Mouse (Mus musculus): Measurements from ENCODE around the gene Pla2g15. TPM values are rescaled to one million over a fixed set of nuclear protein-coding genes. Genes with fewer than 3 reads are reported as not detected.

The Pla2g15 gene
- polyA plus RNA-seq, 1 experiment from 2014 or later, result 12.9 TPM

DNA sequence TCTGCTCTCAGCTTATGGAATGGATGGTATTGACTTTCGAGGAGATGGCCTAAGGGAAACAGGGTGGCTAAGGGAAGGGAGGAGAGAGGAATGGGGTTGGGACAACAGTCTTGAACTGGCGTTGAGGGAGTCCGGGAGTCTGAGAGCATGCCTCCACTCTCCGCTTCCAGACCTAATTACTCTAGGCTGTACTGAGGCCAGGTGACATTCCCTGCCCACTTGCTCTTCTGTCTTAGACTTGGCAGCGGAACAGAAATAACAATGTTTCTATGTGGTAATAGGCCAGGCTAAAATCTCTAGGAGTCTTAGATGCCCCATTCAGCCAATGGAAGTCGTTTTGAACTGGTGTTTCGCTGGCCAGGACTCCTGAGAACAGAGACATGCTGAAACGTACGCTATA lies 842 bp downstream of the Pla2g15 start:
- H3K9me3 ChIP-seq (replicated peaks), result no peaks in the 10 kb centered on the region
- peaks cover 8% of the 10 kb centered on the region for H3K4me1 ChIP-seq
- ATAC-seq, result no peak
- H3K4me2 ChIP-seq, result peak overlapping the region; percentile 78
- 82% methylated on average over 9 of the region's 9 CpGs for WGBS
- H3K9ac ChIP-seq, result peak overlapping the region; percentile 79
- no peaks in the 10 kb centered on the region for H3K27me3 ChIP-seq
- peak overlapping the region; percentile 83 for H3K4me3 ChIP-seq
- H3K36me3 ChIP-seq (ENCODE audit: poor library complexity, severe bottlenecking), result peaks cover 14% of the 10 kb centered on the region; the same call in 1 of the 2 replicates
- H3K27ac ChIP-seq, result no peak overlapping the region

DNA sequence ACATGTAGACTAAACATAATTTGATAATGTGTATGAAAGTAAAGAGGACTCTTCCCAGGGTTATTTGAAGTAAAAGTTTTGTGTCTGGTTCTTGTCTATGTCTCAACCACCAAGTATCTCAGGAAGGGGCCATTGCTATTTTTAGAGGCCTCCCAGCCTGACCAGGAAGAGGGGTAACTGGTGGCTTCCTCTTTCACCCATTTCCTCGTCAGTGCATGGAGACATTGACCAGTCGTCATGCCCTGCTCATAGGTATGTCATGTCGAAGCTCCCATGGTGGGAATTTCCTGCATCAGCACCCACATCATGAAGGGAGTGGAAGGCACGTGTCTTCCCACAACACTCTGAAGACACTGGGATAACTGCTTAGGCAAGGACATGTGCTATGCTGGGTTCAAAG lies 2.7 kb downstream of the Pla2g15 start:
- WGBS, result 85% methylated on average over 4 of the region's 4 CpGs
- no peak for ATAC-seq
- H3K4me1 ChIP-seq, result peaks cover 8% of the 10 kb centered on the region

DNA sequence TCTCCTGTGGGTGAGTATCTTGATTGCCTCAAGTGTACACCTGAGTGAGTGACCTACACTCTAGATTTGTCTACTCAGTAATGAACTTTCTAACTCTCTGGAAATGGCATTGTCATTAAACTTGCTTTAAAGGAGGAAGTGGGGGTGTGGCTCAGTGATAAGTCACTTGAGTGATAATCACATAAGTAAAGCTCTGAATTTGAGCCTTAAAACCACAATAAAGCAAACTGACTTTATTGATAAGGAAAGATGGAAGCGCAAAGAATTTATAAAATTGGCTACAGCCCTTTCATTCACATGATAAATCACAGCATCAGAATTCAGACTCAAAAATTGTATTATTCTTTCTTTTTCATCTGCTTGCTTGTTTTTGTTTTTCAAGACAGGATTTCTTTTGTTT lies 7.2 kb downstream of the Pla2g15 start:
- no peak overlapping the region for H3K27ac ChIP-seq
- H3K4me3 ChIP-seq, result no peak overlapping the region
- no peak overlapping the region for H3K4me2 ChIP-seq
- WGBS, result 98% methylated on average over 1 of the region's 1 CpGs
- peaks cover 60% of the 10 kb centered on the region for H3K36me3 ChIP-seq (ENCODE audit: poor library complexity, severe bottlenecking)
- no peaks in the 10 kb centered on the region for H3K27me3 ChIP-seq
- no peak for ATAC-seq
- H3K9ac ChIP-seq, result no peak overlapping the region
- H3K4me1 ChIP-seq, result no peaks in the 10 kb centered on the region
- no peaks in the 10 kb centered on the region for H3K9me3 ChIP-seq (replicated peaks)

More for the DNA sequence above, 2.7 kb downstream of the Pla2g15 start:
- Histone ChIP-seq H3K27me3 (no peaks in the 10 kb centered on the region), H3K4me2 (no peak overlapping the region), H3K36me3 (ENCODE audit: poor library complexity, severe bottlenecking) (peaks cover 23% of the 10 kb centered on the region), H3K4me3 (no peak overlapping the region), H3K9me3 (replicated peaks) (no peaks in the 10 kb centered on the region), H3K9ac (no peak overlapping the region), H3K27ac (no peak overlapping the region)

DNA sequence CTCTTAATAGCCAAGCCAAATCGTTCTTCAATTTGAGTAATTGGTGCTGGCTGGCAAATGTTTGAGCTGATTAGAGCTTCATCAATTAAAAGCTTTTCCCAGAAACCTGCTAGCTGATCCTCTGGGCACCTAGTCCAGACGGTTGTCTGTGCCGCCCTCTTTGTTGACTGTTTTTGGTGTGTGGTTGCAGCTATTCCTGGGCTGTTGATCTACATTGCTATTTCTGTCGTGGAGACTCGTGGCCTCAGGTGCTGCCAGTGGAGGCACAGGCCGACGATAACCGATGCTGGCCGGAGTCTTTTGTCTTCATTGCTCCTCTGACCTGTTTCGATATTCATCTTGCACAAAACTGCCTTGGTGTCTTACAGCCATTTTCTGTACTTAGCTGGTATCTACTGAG lies 8.2 kb downstream of the Pla2g15 start:
- Histone ChIP-seq H3K4me1 (no peaks in the 10 kb centered on the region), H3K36me3 (ENCODE audit: poor library complexity, severe bottlenecking) (peaks cover 69% of the 10 kb centered on the region), H3K9ac (no peak overlapping the region), H3K27me3 (no peaks in the 10 kb centered on the region), H3K27ac (no peak overlapping the region), H3K4me3 (no peak overlapping the region), H3K4me2 (no peak overlapping the region), H3K9me3 (replicated peaks) (no peaks in the 10 kb centered on the region)
- ATAC-seq, result no peak
- WGBS, result 91% methylated on average over 10 of the region's 10 CpGs

DNA sequence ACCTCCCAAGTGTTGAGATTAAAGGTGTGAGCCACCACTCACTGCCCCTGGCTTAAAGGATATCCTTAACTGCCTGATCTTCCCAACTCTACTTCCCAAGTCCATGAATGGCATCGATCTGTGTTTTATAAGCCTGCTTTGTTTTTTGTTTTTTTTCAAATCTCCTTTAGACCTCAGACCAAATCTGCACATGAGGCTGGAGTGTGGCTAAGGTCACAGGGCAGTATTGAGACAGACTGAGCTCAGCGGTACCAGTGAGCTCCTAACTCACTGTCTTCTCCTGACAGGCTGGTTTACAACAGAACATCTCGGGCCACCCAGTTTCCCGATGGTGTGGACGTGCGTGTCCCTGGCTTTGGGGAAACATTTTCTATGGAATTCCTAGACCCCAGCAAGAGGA lies 9.7 kb downstream of the Pla2g15 start:
- Histone ChIP-seq H3K4me3 (no peak overlapping the region), H3K9ac (no peak overlapping the region), H3K9me3 (replicated peaks) (no peaks in the 10 kb centered on the region), H3K4me2 (no peak overlapping the region), H3K27ac (no peak overlapping the region), H3K27me3 (no peaks in the 10 kb centered on the region), H3K4me1 (no peaks in the 10 kb centered on the region), H3K36me3 (ENCODE audit: poor library complexity, severe bottlenecking) (peaks cover 76% of the 10 kb centered on the region)
- 96% methylated on average over 6 of the region's 6 CpGs for WGBS
- no peak for ATAC-seq

DNA sequence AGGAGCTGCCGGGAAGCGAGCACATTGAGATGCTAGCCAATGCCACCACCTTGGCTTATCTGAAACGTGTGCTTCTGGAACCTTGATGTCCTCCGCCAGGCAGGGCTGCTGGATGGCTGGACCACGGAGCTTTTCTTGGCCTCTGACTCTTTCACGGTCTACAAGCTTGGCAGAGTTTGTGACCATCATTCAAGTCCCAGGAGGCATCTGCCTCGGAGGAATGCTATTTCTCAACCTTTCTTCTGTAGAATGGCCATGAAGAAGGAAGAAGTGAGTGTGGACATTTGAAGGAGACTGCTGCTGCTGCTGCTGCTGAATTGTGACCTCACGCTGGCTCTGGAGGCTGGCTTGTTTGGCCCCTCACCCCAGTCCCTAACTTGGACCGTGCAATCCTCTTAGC lies 13.1 kb downstream of the Pla2g15 start:
- WGBS, result 94% methylated on average over 9 of the region's 9 CpGs
- Histone ChIP-seq H3K27me3 (no peaks in the 10 kb centered on the region), H3K4me3 (no peak overlapping the region), H3K9ac (no peak overlapping the region), H3K4me1 (peaks cover 7% of the 10 kb centered on the region; the same call in 1 of the 2 replicates), H3K27ac (no peak overlapping the region), H3K4me2 (no peak overlapping the region), H3K9me3 (replicated peaks) (no peaks in the 10 kb centered on the region), H3K36me3 (ENCODE audit: poor library complexity, severe bottlenecking) (peaks cover 56% of the 10 kb centered on the region)
- no peak for ATAC-seq

DNA sequence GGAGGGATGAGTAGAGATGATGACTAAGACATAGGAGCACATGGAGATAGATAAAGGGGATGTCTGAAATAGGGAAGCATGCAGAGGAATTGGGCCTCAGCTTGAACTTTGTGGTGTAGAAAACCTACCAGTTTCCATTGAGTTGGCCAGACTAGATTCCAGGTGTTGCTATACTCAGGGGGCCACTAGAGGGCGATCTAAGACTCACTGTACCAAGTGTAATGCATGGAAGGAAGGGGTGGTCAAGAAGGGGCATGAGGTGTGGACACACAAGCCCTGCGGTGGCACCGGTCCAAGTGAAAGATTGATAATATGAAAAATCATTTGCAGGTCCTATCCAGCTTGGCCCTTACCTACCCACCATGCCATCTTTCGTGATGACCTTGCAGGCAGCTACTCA lies 15.3 kb downstream of the Pla2g15 start:
- no peaks in the 10 kb centered on the region for H3K27me3 ChIP-seq
- no peak overlapping the region for H3K4me3 ChIP-seq
- WGBS, result 44% methylated on average over 4 of the region's 4 CpGs
- H3K4me2 ChIP-seq, result no peak overlapping the region
- peaks cover 42% of the 10 kb centered on the region for H3K36me3 ChIP-seq (ENCODE audit: poor library complexity, severe bottlenecking)
- peaks cover 17% of the 10 kb centered on the region for H3K4me1 ChIP-seq
- no peaks in the 10 kb centered on the region for H3K9me3 ChIP-seq (replicated peaks)
- no peak for ATAC-seq
- H3K9ac ChIP-seq, result no peak overlapping the region
- no peak overlapping the region for H3K27ac ChIP-seq

DNA sequence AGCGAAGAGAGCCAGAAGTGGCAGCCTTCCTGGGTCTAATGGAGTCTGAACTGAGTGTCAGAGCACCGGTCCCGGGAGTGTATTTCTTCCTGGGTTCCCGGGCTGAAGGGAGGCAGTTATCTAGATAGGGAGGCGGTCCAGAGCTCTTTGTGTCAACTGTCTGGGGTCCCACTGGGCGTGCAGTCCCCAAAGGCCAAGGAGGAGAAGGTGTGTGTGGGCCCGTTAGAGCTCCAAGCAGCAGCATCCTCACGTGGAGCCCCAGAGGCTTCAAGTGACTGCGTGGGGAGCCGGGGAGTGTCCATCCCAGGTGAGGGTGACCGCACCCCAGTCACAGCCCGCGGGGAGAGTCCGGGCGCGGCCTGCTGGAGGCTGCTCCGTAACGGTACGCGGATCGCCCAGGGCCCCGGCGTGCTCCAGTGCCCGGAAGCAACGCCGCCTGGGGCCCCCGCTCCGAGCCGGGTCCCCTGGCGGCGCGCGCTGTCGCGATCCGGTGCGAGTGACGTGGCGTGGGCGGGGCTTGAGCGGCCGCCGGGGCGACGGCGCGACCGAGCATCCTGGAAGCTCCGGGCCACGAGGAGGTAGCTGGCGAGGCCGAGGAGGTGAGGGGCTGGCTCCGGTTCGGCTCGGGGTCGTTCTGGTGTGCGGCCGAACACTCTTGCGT lies 18.3 kb downstream of the Pla2g15 start, which contains the start of gene Slc7a6:
Gene Slc7a6, plus strand, starts transcription at position 502 of the 661 bp plus-strand sequence.
- peak within 1 kb of the TSS; percentile 92 for H3K9ac ChIP-seq
- H3K36me3 ChIP-seq (ENCODE audit: poor library complexity, severe bottlenecking), result peaks cover 12% of the 10 kb centered on the region
- no peaks in the 10 kb centered on the region for H3K27me3 ChIP-seq
- under 1% methylated on average over 59 of the region's 59 CpGs for WGBS
- peak; percentile 93 for ATAC-seq
- peak within 1 kb of the TSS; percentile 81 for H3K4me3 ChIP-seq
- no peaks in the 10 kb centered on the region for H3K9me3 ChIP-seq (replicated peaks)
- H3K27ac ChIP-seq, result peak within 1 kb of the TSS; percentile 91
- peaks cover 17% of the 10 kb centered on the region for H3K4me1 ChIP-seq
- H3K4me2 ChIP-seq, result peak within 1 kb of the TSS; percentile 78

DNA sequence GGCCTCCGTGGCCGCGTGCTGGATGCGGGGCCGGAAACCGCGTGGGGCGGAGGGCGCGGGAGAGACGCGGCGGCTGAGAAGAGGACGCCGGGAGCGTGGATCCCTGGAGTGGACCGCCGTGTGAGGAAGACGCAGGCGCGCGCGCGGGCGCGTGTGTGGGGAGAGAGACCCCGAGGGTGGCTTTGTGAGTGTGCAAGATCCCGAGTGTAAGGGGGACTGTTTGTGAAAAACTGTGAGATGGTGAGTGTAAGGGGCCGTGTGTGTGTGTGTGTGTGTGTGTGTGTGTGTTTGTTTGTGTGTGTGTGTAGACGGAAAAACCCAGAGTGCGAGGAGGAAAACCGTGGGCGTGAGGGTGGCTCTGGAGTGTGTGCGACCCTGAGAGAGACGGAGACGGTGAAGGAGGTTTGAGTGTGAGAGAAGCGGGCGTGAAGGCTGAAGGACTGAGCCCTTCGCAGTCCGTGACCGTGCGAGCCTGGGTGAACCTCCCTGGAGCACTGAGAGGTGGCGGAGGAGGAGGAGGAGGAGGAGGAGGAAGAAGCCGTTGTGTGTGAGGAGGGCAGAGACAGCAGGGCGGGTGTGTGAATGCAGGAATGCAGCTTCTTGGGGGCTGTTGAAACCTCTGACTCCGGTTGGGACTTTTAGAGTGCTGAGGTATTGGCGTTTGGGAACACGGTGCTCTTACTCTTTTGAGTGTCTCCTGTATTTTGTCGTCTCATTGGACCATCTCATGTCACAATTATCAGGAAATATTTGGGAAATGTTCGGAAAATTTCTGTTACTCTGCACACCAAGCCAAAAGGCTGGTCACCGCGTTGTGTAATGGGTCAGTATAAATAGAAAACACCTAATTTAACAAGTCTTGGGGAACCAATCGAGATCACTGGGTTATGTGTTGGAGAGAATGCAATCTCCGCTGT lies 19.1 kb downstream of the Pla2g15 start:
- 1% methylated on average over 54 of the region's 54 CpGs for WGBS
- ATAC-seq, result peak; percentile 80
- Histone ChIP-seq H3K9me3 (replicated peaks) (no peaks in the 10 kb centered on the region), H3K27ac (peak overlapping the region; percentile 91), H3K36me3 (ENCODE audit: poor library complexity, severe bottlenecking) (peaks cover 4% of the 10 kb centered on the region; the same call in 1 of the 2 replicates), H3K4me1 (peaks cover 17% of the 10 kb centered on the region), H3K4me3 (peak overlapping the region; percentile 81), H3K9ac (peak overlapping the region; percentile 92), H3K27me3 (no peaks in the 10 kb centered on the region), H3K4me2 (peak overlapping the region; percentile 78)

DNA sequence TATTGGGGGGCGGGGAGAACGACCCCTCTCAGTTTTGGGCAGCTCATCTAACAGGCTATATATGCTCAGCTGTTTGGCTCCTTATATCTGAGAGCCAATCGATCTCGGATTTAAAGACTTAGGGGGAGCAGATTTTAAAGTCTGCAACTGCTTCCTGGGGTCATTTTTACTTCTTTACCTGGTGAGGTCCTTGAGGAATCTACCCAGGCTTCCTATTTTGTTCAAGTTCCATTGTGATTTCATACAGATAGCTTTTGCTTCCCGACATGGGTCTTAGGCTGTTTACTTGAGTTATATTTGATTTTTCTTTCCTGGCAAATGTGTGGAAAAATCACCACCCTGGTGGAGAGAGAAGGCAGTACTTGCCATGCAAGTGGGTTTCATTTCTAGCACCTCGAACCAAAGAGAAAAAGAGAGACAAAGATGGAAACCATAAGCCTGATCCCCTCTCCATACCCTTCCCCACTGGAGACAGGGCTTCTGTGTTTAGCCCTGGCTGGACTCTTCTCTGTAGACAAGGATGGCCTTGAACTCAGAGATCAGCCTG lies 19.8 kb downstream of the Pla2g15 start:
- H3K4me2 ChIP-seq, result peak overlapping the region; percentile 78
- H3K9ac ChIP-seq, result peak overlapping the region; percentile 92
- no peak for ATAC-seq
- H3K27me3 ChIP-seq, result no peaks in the 10 kb centered on the region
- H3K36me3 ChIP-seq (ENCODE audit: poor library complexity, severe bottlenecking), result no peaks in the 10 kb centered on the region
- 38% methylated on average over 6 of the region's 6 CpGs for whole genome bisulfite sequencing
- peak overlapping the region; percentile 81 for H3K4me3 ChIP-seq
- no peaks in the 10 kb centered on the region for H3K9me3 ChIP-seq (replicated peaks)
- H3K27ac ChIP-seq, result no peak overlapping the region
- peaks cover 17% of the 10 kb centered on the region for H3K4me1 ChIP-seq

DNA sequence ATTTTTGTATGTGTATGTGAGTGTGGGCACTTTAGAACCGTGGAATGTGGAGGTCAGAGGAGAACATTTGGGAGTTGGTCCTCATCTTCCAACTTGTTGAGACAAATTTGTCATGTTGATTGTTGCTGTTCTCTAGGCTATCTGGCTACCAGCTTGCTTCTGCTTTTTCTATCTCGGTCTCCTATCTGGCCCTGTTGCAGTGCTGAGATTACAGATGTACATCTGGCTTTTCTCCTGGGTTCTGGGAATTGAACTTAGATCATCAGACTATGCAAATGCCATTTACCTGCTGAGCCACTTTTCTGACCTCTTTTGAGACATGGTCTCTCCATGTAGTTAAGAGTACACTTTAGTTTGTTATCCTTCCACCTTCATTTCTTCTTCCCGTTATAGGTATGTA lies 23.4 kb downstream of the Pla2g15 start:
- peaks cover 21% of the 10 kb centered on the region for H3K4me1 ChIP-seq
- H3K9me3 ChIP-seq (replicated peaks), result no peaks in the 10 kb centered on the region
- no peak overlapping the region for H3K4me2 ChIP-seq
- no peak overlapping the region for H3K9ac ChIP-seq
- no peak overlapping the region for H3K27ac ChIP-seq
- no peak for ATAC-seq
- WGBS, result 93% methylated on average over 3 of the region's 3 CpGs
- no peak overlapping the region for H3K4me3 ChIP-seq
- no peaks in the 10 kb centered on the region for H3K27me3 ChIP-seq
- no peaks in the 10 kb centered on the region for H3K36me3 ChIP-seq (ENCODE audit: poor library complexity, severe bottlenecking)

DNA sequence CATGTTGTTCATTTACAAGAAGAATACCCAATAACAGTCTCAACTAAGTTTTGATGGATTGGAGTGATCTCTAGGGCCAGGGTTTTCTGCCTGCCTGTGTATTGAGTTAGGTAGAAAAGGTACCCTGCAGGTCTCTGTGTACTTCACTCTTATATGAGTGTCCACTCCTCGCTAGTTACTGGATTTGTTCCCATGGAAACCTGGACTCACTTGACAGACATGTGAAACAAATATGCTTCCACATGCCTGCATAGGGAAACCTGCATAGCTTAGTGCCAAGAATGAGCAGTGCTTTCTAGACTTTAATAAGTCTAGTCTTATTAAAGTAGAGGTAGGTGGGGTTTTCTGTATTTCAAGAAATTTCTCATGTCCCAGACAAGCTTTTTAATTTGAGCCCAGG lies 26.7 kb downstream of the Pla2g15 start:
- H3K27me3 ChIP-seq, result no peaks in the 10 kb centered on the region
- H3K4me3 ChIP-seq, result no peak overlapping the region
- H3K4me1 ChIP-seq, result peaks cover 13% of the 10 kb centered on the region
- peaks cover 12% of the 10 kb centered on the region for H3K36me3 ChIP-seq (ENCODE audit: poor library complexity, severe bottlenecking)
- no peaks in the 10 kb centered on the region for H3K9me3 ChIP-seq (replicated peaks)
- WGBS, result 8% methylated on average over 1 of the region's 1 CpGs
- no peak for ATAC-seq
- H3K27ac ChIP-seq, result 0 out of 2 replicates have a peak overlapping the region, but pooled peaks have one; percentile 7
- no peak overlapping the region for H3K9ac ChIP-seq
- no peak overlapping the region for H3K4me2 ChIP-seq
